Mouse (Mus musculus) thymus, adult 2 months (tissue): ENCODE measurements around the gene Il7r. TPM values are rescaled to one million over a fixed set of nuclear protein-coding genes. Genes with fewer than 3 reads are reported as not detected.

Experiments
- DNase-seq: peaks from one replicate; pipeline ENCODE4 v3.0.0; 2021
- H3K27ac ChIP-seq: fragments of 200-500 bp; 2 replicates; pipeline ENCODE4 v1.5.1; 2012; ENCODE audit warnings: low read length, control low read depth; ENCODE audit not compliant: control insufficient read depth, insufficient read depth
- H3K27me3 ChIP-seq: fragments of 200-500 bp; 2 replicates; pipeline ENCODE4 v1.6.1; 2012; ENCODE audit warnings: mild to moderate bottlenecking, low read length, moderate library complexity, mixed read lengths; ENCODE audit not compliant: control insufficient read depth, insufficient read depth
- H3K36me3 ChIP-seq: fragments of 200-500 bp; 2 replicates; pipeline ENCODE4 v1.6.1; 2012; ENCODE audit warnings: mild to moderate bottlenecking, low read length, moderate library complexity; ENCODE audit not compliant: control insufficient read depth, insufficient read depth
- H3K4me1 ChIP-seq: fragments of 200-500 bp; replicated peaks from 2 replicates; pipeline ENCODE4 v1.6.1; 2012; ENCODE audit warnings: low read length; ENCODE audit not compliant: control insufficient read depth, insufficient read depth
- H3K4me3 ChIP-seq: fragments of 200-500 bp; 2 replicates; pipeline ENCODE4 v1.5.1; 2012; ENCODE audit warnings: mild to moderate bottlenecking, low read length, control low read depth, moderate library complexity; ENCODE audit not compliant: control insufficient read depth, insufficient read depth
- CTCF ChIP-seq: fragments of 200-500 bp; IDR thresholded peaks from 2 replicates; pipeline ENCODE4 v1.5.1; 2012; ENCODE audit warnings: mild to moderate bottlenecking, control low read depth, low read length, moderate library complexity, borderline replicate concordance; ENCODE audit not compliant: control insufficient read depth, poor library complexity, insufficient read depth; ENCODE audit errors: extremely low read depth
- POLR2A ChIP-seq: fragments of 200-500 bp; IDR thresholded peaks from 2 replicates; pipeline ENCODE4 v1.6.1; 2012; ENCODE audit warnings: mild to moderate bottlenecking, low read length, control low read depth, moderate library complexity; ENCODE audit not compliant: control insufficient read depth, poor library complexity, insufficient read depth; ENCODE audit errors: extremely low read depth
- WGBS: fragments of 180-500 bp; shearing (Covaris S2); methylation state at CpG from one replicate; pipeline ENCODE4 v1.1.7; 2018; 5-methylcytosine and 5-hydroxymethylcytosine counted together
- polyA plus RNA-seq: library from polyadenylated mRNA; depleted of rRNA; stranded (reverse); fragments of >200 nt; gene quantifications from 2 replicates; pipeline ENCODE4 v1.2.3, GENCODE M21; 2012; rRNA removed

The Il7r gene
- polyA plus RNA-seq = 10.1 and 10.9 TPM in 2 replicates

DNA sequence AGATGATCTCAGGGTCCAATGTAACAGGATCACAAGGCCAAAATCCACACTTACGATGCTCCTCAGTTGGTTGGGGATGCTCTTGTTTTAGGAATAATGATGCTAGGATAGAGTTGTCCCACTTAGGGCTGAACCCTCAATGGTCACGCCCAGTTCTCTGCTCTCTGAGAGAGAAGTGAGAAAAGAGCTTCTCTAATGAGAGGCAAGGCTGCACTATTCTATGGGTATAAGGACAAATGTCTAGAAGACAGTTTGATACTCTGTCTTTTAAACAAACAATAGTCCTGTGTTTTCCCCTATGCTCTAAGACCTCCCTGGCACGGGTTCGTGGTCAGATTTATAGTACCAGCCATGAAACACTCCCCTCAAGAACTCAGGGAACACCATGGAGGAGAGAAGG is at the start of gene Il7r:
Gene Il7r (minus strand): TSS at position 101 of the 400 bp plus-strand sequence.
- H3K27me3 ChIP-seq = no peaks in the 10 kb centered on the region
- 62% methylated on average over 4 of the region's 4 CpGs for WGBS

GRCm38 (mm10) chr15:9577303-9577702 is 47.3 kb upstream of the Il7r start:
- WGBS = 38% methylated on average over 4 of the region's 4 CpGs
- no peaks in the 10 kb centered on the region for H3K27me3 ChIP-seq
- peaks cover 3% of the 10 kb centered on the region for H3K4me1 ChIP-seq
- H3K4me3 ChIP-seq = no peak overlapping the region
- no peak for DNase-seq
- no peak for TF ChIP-seq CTCF
- TF ChIP-seq POLR2A = no peak
- H3K36me3 ChIP-seq = no peaks in the 10 kb centered on the region
- no peak overlapping the region for H3K27ac ChIP-seq

More for the DNA sequence above, at the start of gene Il7r:
- Histone ChIP-seq H3K27ac (no peak within 1 kb of the TSS), H3K36me3 (no peaks in the 10 kb centered on the region), H3K4me3 (no peak within 1 kb of the TSS), H3K4me1 (no peaks in the 10 kb centered on the region)
- TF ChIP-seq POLR2A = no peak
- no peak for TF ChIP-seq CTCF
- DNase-seq = no peak

DNA sequence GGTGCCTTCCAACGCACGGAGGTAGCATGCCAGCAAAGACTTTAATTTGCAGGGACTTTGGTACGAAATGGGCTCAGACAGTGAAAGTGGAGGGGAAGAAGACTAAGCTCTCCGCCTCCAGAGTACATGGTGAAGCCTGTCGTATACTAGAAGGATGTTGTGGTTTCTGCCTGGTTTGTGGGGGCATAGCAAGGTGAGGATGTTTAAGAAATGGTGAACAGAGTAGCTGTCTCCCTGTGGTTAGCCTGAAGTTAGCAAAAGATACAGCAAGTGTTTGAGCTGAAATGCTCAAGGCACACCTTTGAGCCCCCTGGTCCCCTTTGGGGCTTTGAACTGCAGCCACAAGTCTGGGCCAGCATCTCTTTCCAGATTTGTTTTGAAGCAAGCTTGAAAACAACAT is 44.8 kb upstream of the Il7r start:
- peak; percentile 65 for DNase-seq
- 5% methylated on average over 5 of the region's 5 CpGs for WGBS
- no peak overlapping the region for H3K4me3 ChIP-seq
- TF ChIP-seq POLR2A (no peak), CTCF (no peak)
- peak overlapping the region; percentile 63 for H3K27ac ChIP-seq
- no peaks in the 10 kb centered on the region for H3K36me3 ChIP-seq
- H3K27me3 ChIP-seq = no peaks in the 10 kb centered on the region
- H3K4me1 ChIP-seq = peaks cover 2% of the 10 kb centered on the region; the same call in 1 of the 2 replicates

DNA sequence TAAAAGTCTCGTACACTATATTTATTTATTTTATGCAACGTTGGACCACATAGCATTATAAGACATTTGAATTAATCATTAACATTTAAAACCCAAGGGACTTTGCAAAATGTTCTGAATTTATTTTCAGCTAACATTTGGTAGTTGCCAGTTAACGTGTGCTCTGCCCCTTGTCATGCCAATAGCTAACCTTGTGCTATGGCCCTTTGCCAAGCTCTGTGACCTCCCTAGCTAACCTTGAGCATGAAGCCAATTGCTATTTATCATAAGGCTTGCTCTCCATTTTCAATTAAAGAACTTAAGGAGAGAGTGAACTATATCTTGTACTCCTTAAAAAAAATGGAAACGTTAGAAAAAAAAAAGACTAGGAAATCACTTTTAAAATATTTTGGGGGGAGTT is 43.4 kb upstream of the Il7r start:
- TF ChIP-seq CTCF = no peak
- no peak for TF ChIP-seq POLR2A
- WGBS = 97% methylated on average over 4 of the region's 4 CpGs
- Histone ChIP-seq H3K36me3 (no peaks in the 10 kb centered on the region), H3K27ac (no peak overlapping the region), H3K27me3 (no peaks in the 10 kb centered on the region), H3K4me3 (no peak overlapping the region), H3K4me1 (peaks cover 2% of the 10 kb centered on the region; the same call in 1 of the 2 replicates)
- DNase-seq = no peak

GRCm38 (mm10) chr15:9572664-9573063 is 42.7 kb upstream of the Il7r start:
- H3K27ac ChIP-seq = no peak overlapping the region
- no peak for TF ChIP-seq CTCF
- TF ChIP-seq POLR2A = no peak
- DNase-seq = no peak

DNA sequence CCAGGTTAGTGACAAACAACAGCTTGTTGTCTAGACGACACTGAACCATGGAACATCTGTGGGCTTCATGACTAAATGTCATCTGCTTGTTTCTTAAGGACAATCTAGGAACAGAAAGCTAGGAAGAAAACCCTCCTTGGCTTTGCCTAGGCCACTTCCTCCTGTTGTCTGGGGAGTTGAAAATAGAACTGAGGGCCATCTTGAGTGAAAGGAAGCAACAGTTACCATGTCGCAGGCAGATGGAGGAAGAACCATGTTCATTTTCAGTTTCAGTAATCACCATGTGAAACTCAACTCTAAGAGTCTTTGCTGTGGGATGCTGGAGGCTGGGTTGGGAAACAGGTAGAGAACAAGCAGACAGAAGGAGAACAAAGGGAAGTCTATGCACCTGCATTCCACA is 41.9 kb upstream of the Il7r start:
- Histone ChIP-seq H3K27me3 (no peaks in the 10 kb centered on the region), H3K4me1 (peaks cover 2% of the 10 kb centered on the region; the same call in 1 of the 2 replicates), H3K4me3 (no peak overlapping the region), H3K36me3 (no peaks in the 10 kb centered on the region), H3K27ac (no peak overlapping the region; the same call in 1 of the 2 replicates)
- TF ChIP-seq POLR2A (no peak), CTCF (no peak)
- DNase-seq = no peak
- WGBS = 43% methylated on average over 2 of the region's 2 CpGs

More at GRCm38 (mm10) chr15:9572664-9573063, 42.7 kb upstream of the Il7r start:
- Histone ChIP-seq H3K27me3 (no peaks in the 10 kb centered on the region), H3K4me3 (no peak overlapping the region), H3K36me3 (no peaks in the 10 kb centered on the region), H3K4me1 (peaks cover 2% of the 10 kb centered on the region; the same call in 1 of the 2 replicates)
- 42% methylated on average over 7 of the region's 7 CpGs for WGBS

GRCm38 (mm10) chr15:9567316-9567715 is 37.3 kb upstream of the Il7r start:
- H3K36me3 ChIP-seq = no peaks in the 10 kb centered on the region
- H3K27ac ChIP-seq = no peak overlapping the region
- no peaks in the 10 kb centered on the region for H3K27me3 ChIP-seq
- DNase-seq = no peak
- no peak overlapping the region for H3K4me3 ChIP-seq
- WGBS = 56% methylated on average over 4 of the region's 4 CpGs
- TF ChIP-seq CTCF = no peak
- TF ChIP-seq POLR2A = no peak
- peaks cover 5% of the 10 kb centered on the region for H3K4me1 ChIP-seq
